Mouse (Mus musculus) monocyte, adult 5-6 weeks (primary cell): ENCODE data around the gene Dnajc3. TPM values are rescaled to one million over a fixed set of nuclear protein-coding genes. Genes with fewer than 3 reads are reported as not detected.

Experiments
- ATAC-seq: fragments of 153-309, 156-312 bp; replicated peaks from 2 replicates; pipeline ENCODE4 v1.8.0; 2017; ENCODE audit warnings: mild to moderate bottlenecking; ENCODE audit not compliant: low TSS enrichment, insufficient number of reproducible peaks, severe bottlenecking, poor library complexity, low FRiP score
- total RNA-seq: library from RNA; stranded (forward); fragments of 200-1000, 200-491, 200-594 nt; gene quantifications from 3 replicates; pipeline ENCODE4 v1.2.3, GENCODE M21; 2017

Dnajc3 gene
- total RNA-seq, 1 experiment from 2014 or later = 85.8 TPM

DNA sequence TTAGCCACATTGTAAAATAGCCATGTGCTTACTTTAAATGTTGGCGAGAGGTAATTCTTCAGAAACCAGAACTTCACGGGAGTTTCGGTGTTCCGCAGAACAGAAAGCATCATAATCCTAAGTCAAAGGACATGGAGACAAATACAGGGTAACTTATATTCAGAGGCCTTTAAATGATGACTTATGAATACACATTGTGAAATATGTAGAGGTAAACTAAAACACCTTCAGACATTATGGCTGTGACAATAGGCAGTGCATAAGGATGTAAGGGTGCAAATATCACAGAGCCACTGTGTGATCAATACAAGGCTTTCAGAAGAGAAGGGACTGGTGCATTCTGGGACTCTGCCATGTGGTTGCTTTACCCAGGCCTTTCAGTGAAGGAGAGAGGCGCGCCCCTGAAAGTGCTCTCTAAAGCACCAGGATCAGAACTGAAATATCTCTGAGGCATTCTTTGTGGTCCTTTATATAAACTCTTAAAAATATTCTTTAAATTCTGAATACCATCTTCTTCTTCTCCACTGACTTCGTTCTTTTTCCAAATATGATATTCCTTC lies 70.3 kb downstream of the Dnajc3 start:
- no peak for ATAC-seq

DNA sequence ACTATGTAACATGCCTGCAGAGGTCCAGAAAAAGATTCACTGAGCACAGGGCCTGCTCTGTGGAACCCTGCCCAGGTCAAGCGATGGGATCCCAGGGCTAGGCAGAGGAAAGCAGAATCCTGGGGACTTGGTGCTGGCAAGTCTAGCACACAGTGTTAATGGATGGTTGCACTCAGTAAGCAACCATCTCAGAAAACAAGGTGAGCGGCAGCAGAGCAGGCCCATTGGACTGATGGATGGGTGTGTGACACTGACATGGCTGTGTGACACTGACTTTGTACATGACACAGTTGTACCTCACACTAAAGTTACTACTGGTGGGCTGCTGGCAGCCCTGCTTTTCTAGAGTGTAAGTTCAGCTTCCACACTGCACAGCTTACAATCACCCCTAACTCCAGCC lies 71.8 kb downstream of the Dnajc3 start:
- ATAC-seq = no peak

DNA sequence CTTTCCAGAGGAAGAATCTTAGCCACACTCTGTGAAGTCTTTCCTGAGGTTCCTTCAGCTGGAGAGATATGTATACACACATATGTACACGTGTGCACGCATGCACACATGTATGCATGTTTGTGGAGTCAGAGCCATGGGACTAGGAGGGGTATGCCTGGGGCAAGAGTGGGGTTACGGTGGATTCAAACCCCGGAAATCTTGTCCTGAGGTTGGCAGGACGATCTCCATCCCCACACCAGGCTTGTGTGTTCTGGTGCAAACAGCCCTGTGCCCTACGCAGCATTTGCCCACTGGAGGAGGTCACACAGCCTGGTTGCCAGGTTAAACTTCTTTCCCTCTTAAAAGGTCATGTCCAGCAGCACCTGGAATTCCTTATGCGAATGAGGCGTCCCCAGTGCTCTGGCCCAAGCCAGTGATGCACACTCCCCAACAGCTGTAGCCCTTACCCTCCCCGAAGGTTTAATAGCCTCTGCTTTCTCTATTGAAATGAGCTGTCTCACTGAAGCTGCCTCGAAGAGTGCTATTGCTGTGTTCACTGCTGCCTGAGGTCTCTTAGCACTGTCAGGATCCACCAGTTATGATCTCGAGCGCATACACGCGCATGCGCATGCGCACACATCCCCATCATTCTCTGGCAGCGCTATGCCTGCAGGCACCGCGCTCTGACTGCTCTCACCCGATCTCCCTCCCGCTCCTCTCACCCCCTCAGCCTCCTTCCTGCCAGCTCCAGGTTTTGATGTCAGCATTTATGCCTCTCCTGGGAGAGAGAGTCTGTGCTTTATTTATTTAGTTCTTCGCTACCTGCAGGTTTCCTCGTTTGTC lies 75.0 kb downstream of the Dnajc3 start:
- ATAC-seq = no peak

DNA sequence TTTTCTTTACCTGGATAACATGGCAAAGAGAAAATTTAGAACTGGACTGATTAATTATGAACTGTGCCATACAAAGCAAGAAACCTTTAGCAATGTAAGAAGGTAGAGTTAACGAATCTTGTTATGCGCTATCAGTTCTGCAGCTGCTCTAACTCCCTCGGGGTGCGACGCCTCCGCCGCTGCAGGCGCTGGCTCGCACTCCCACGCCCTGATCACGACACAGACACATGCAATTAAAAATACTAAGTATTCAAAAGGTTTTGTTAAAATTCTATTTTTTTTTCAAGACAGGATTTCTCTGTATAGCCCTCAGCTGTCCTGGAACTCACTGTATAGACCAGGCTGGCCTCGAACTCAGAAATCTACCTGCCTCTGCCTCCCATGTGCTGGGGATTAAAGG lies 75.8 kb downstream of the Dnajc3 start:
- ATAC-seq = no peak

DNA sequence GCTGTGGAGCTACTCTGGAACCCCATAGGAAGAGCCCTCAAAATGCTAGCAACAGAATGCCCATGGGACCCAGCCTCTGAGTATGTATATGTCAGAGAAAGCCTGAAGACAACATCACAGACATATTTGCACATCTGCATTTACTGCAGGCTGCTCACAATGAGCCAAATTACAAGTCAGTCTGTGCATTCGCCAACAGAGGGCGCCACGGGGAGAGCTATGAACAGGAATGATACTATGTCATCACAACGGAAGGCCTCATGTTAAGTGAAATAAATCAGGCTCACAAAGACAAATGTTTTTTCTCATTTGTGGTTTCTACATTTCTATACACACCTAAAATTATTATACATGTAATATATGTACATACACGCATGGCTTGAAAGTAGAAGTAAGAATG lies 88.1 kb downstream of the Dnajc3 start:
- no peak for ATAC-seq

GRCm38 (mm10) chr14:119027130-119027529 lies 89.4 kb downstream of the Dnajc3 start:
- peak; percentile 82; the same call in 1 of the 2 replicates for ATAC-seq

DNA sequence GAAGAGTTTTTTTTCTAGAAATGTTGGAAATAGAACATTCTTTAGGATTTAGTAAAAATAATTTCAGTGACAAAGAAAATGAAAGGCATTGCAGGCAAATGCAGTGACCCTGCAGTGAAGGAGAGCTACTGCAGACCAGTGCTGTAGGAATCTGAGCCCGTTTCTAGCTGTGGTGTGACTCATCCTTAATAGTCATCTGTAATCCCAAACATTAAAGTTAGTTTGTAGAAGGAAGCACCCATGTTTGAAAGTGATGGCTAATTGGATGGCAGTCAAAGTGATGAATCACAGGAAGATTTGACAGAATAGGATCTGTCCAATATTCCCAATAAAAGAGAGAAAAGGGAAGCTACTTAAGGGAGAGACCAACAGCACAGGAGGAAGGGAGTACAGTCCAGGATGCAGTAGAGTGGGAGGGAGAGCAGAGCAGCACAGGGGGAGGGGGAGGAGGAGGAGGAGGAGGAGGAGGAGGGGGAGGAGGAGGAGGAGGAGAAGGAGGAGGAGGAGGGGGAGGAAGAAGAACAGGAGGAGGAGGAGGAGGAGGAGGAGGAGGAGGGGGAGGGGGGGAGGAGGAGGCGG lies 90.0 kb downstream of the Dnajc3 start:
- no peak for ATAC-seq

Other genes starting within 250 kb of the Dnajc3 start
- 11.1 to 14.9 TPM (median 14.3 TPM) in 3 replicates for gene Abcc4, start 231.8 kb upstream of the Dnajc3 start, total RNA-seq
- 0.29 TPM in 1 of 3 replicates, not detected in the others for gene Cldn10, start 150.1 kb upstream of the Dnajc3 start, total RNA-seq
- gene Dzip1, start 12.5 kb upstream of the Dnajc3 start, total RNA-seq = 0.67 to 1.1 TPM (median 0.68 TPM) in 3 replicates
- gene Uggt2, start 161.5 kb downstream of the Dnajc3 start, total RNA-seq = 4.1 to 9.2 TPM (median 4.9 TPM) in 3 replicates
- gene Hs6st3, start 200.4 kb downstream of the Dnajc3 start, total RNA-seq = not detected in 3 replicates